Mouse (Mus musculus) cortical plate, adult 2 months (tissue): ENCODE results near the gene Tesk2.

ENCODE experiments used
- CTCF ChIP-seq: fragments of 200-500 bp; IDR thresholded peaks from 2 replicates; pipeline ENCODE4 v1.5.1; 2011; ENCODE audit warnings: mild to moderate bottlenecking, control low read depth, low read length; ENCODE audit not compliant: insufficient read depth; ENCODE audit errors: extremely low read depth
- POLR2A ChIP-seq: fragments of 200-500 bp; IDR thresholded peaks from 2 replicates; pipeline ENCODE4 v1.6.1; 2011; ENCODE audit warnings: mild to moderate bottlenecking, low read length, control low read depth; ENCODE audit not compliant: insufficient read depth; ENCODE audit errors: extremely low read depth

- no peak for TF ChIP-seq CTCF
- peak; percentile 92 for TF ChIP-seq POLR2A
Measured at GRCm38 (mm10) chr4:116708201-116708764, 12.5 kb upstream of the Tesk2 start, which contains the start of the genes Mmachc and Ccdc163.
